Mouse (Mus musculus) neural tube, embryonic 14.5 days (tissue): ENCODE measurements around the gene Tmod2. TPM values are rescaled to one million over a fixed set of nuclear protein-coding genes. Genes with fewer than 3 reads are reported as not detected.
"Not testable (repeated sequence)": the region's sequence is repeated elsewhere in the genome, so short reads cannot be mapped to it uniquely, and the experiment has no call there.

Experiments used
- ATAC-seq: fragments of 200-750 bp; cut with Nextera tagmentation; 2 replicates; pipeline ENCODE4 v1.8.0; 2017; ENCODE audit warnings: low read depth, mild to moderate bottlenecking, moderate TSS enrichment, moderate library complexity
- H3K27ac ChIP-seq: fragments of 300-500 bp; sonication (generic); 2 replicates; pipeline ENCODE4 v1.5.1; 2014; ENCODE audit warnings: low read depth, mild to moderate bottlenecking, control low read depth, low read length, moderate library complexity, mixed read lengths
- H3K27me3 ChIP-seq: fragments of 300-500 bp; sonication (generic); 2 replicates; pipeline ENCODE4 v1.6.1; 2014; ENCODE audit warnings: low read length; ENCODE audit not compliant: control insufficient read depth, insufficient read depth
- H3K36me3 ChIP-seq: fragments of 300-500 bp; sonication (generic); 2 replicates; pipeline ENCODE4 v1.6.1; 2014; ENCODE audit warnings: low read length, mixed read lengths; ENCODE audit not compliant: control insufficient read depth, insufficient read depth
- H3K4me1 ChIP-seq: fragments of 300-500 bp; sonication (generic); 2 replicates; pipeline ENCODE4 v1.6.1; 2014; ENCODE audit warnings: low read length; ENCODE audit not compliant: control insufficient read depth, insufficient read depth
- H3K4me2 ChIP-seq: fragments of 300-500 bp; sonication (generic); 2 replicates; pipeline ENCODE4 v1.6.1; 2014; ENCODE audit warnings: mild to moderate bottlenecking, low read depth, low read length, control low read depth
- H3K4me3 ChIP-seq: fragments of 300-500 bp; sonication (generic); 2 replicates; pipeline ENCODE4 v1.5.1; 2014; ENCODE audit warnings: low read depth, low read length, control low read depth, mixed read lengths
- H3K9ac ChIP-seq: fragments of 300-500 bp; sonication (generic); replicated peaks from 2 replicates; pipeline ENCODE4 v1.6.1; 2014; ENCODE audit warnings: low read depth, mild to moderate bottlenecking, control low read depth, low read length, mixed read lengths
- H3K9me3 ChIP-seq: fragments of 300-500 bp; sonication (generic); 2 replicates; pipeline ENCODE4 v1.6.1; 2016; ENCODE audit warnings: low read length; ENCODE audit not compliant: control insufficient read depth
- WGBS: fragments of 180-500 bp; shearing (Covaris S2); extraction: QIAGEN DNeasy Blood & Tissue Kit; methylation state at CpG from one replicate; pipeline ENCODE4 v1.1.7; 2014; 5-methylcytosine and 5-hydroxymethylcytosine counted together
- polyA plus RNA-seq: library from polyadenylated mRNA; unstranded; fragments of >200 nt; fragmentation: Nextera tagmentation; extraction: Ambion mirVana; gene quantifications from 2 replicates; pipeline ENCODE4 v1.2.1, GENCODE M21; 2014

The Tmod2 gene
- polyA plus RNA-seq, 1 experiment from 2014 or later, result 265 TPM

- no peak for ATAC-seq
- Histone ChIP-seq H3K4me3 (no peak overlapping the region), H3K4me2 (no peak overlapping the region), H3K36me3 (no peaks in the 10 kb centered on the region), H3K27ac (no peak overlapping the region), H3K4me1 (no peaks in the 10 kb centered on the region), H3K9me3 (no peaks in the 10 kb centered on the region), H3K9ac (no peak overlapping the region), H3K27me3 (no peaks in the 10 kb centered on the region)
- 54% methylated on average over 10 of the region's 10 CpGs for WGBS
Measured at GRCm38 (mm10) chr9:75632111-75632510, 21.0 kb upstream of the Tmod2 start.

GRCm38 (mm10) chr9:75630823-75631454 lies 19.8 kb upstream of the Tmod2 start:
- H3K4me1 ChIP-seq, result no peaks in the 10 kb centered on the region
- no peak overlapping the region for H3K4me2 ChIP-seq
- no peak overlapping the region for H3K4me3 ChIP-seq
- H3K9ac ChIP-seq, result no peak overlapping the region
- no peaks in the 10 kb centered on the region for H3K9me3 ChIP-seq
- H3K27ac ChIP-seq, result no peak overlapping the region
- 85% methylated on average over 8 of the region's 8 CpGs for WGBS
- H3K36me3 ChIP-seq, result no peaks in the 10 kb centered on the region
- no peak for ATAC-seq
- no peaks in the 10 kb centered on the region for H3K27me3 ChIP-seq

- Histone ChIP-seq H3K4me1 (peaks cover 3% of the 10 kb centered on the region; the same call in 1 of the 2 replicates), H3K27me3 (no peaks in the 10 kb centered on the region; the same call in 1 of the 2 replicates), H3K27ac (peak overlapping the region; percentile 93), H3K36me3 (no peaks in the 10 kb centered on the region), H3K9me3 (no peaks in the 10 kb centered on the region), H3K4me3 (peak overlapping the region; percentile 57), H3K4me2 (peak overlapping the region; percentile 89), H3K9ac (peak overlapping the region; percentile 83)
- ATAC-seq, result no peak; the same call in 1 of the 2 replicates
- under 1% methylated on average over 14 of the region's 14 CpGs for WGBS
Measured at GRCm38 (mm10) chr9:75626308-75626604, 15.1 kb upstream of the Tmod2 start.

- H3K4me2 ChIP-seq, result peak within 1 kb of the TSS; percentile 89
- WGBS, result under 1% methylated on average over 60 of the region's 94 CpGs
- ATAC-seq, result peak; percentile 91
- peak within 1 kb of the TSS; percentile 83 for H3K9ac ChIP-seq
- peak within 1 kb of the TSS; percentile 93 for H3K27ac ChIP-seq
- H3K27me3 ChIP-seq, result no peaks in the 10 kb centered on the region; the same call in 1 of the 2 replicates
- H3K9me3 ChIP-seq, result no peaks in the 10 kb centered on the region
- H3K36me3 ChIP-seq, result no peaks in the 10 kb centered on the region
- peaks cover 3% of the 10 kb centered on the region; the same call in 1 of the 2 replicates for H3K4me1 ChIP-seq
- peak within 1 kb of the TSS; percentile 57 for H3K4me3 ChIP-seq
Measured at GRCm38 (mm10) chr9:75625556-75626307, 14.6 kb upstream of the Tmod2 start, which contains the start of gene Lysmd2. Gene Lysmd2 (plus strand): TSS chr9:75625741.

GRCm38 (mm10) chr9:75624983-75625555 lies 13.9 kb upstream of the Tmod2 start:
- Histone ChIP-seq H3K9ac (peak overlapping the region; percentile 83), H3K4me3 (peak overlapping the region; percentile 57), H3K27ac (peak overlapping the region; percentile 93), H3K4me1 (peaks cover 3% of the 10 kb centered on the region; the same call in 1 of the 2 replicates), H3K36me3 (no peaks in the 10 kb centered on the region), H3K9me3 (no peaks in the 10 kb centered on the region), H3K4me2 (peak overlapping the region; percentile 89), H3K27me3 (no peaks in the 10 kb centered on the region; the same call in 1 of the 2 replicates)
- 13% methylated on average over 18 of the region's 18 CpGs for WGBS
- peak; percentile 13 for ATAC-seq

- no peak overlapping the region for H3K9ac ChIP-seq
- no peak for ATAC-seq
- H3K27me3 ChIP-seq, result no peaks in the 10 kb centered on the region; the same call in 1 of the 2 replicates
- no peaks in the 10 kb centered on the region for H3K9me3 ChIP-seq
- no peaks in the 10 kb centered on the region for H3K36me3 ChIP-seq
- no peak overlapping the region for H3K4me2 ChIP-seq
- H3K27ac ChIP-seq, result no peak overlapping the region
- no peak overlapping the region for H3K4me3 ChIP-seq
- H3K4me1 ChIP-seq, result peaks cover 3% of the 10 kb centered on the region; the same call in 1 of the 2 replicates
- 87% methylated on average over 3 of the region's 3 CpGs for WGBS
Measured at GRCm38 (mm10) chr9:75621428-75621827, 10.3 kb upstream of the Tmod2 start.

- not testable (repeated sequence) for H3K4me1 ChIP-seq, H3K9ac ChIP-seq, H3K4me2 ChIP-seq, H3K36me3 ChIP-seq, ATAC-seq, H3K27me3 ChIP-seq, H3K9me3 ChIP-seq, H3K27ac ChIP-seq, H3K4me3 ChIP-seq
- WGBS, result 92% methylated on average over 2 of the region's 2 CpGs
Measured at GRCm38 (mm10) chr9:75619761-75620160, 8.6 kb upstream of the Tmod2 start.

- peak; percentile 38; the same call in 1 of the 2 replicates for ATAC-seq
- Histone ChIP-seq H3K27ac (no peak overlapping the region), H3K4me2 (no peak overlapping the region), H3K4me3 (no peak overlapping the region), H3K27me3 (no peaks in the 10 kb centered on the region), H3K9me3 (no peaks in the 10 kb centered on the region), H3K36me3 (no peaks in the 10 kb centered on the region), H3K9ac (no peak overlapping the region), H3K4me1 (no peaks in the 10 kb centered on the region)
- WGBS, result 79% methylated on average over 6 of the region's 6 CpGs
Measured at GRCm38 (mm10) chr9:75618836-75619400, 7.8 kb upstream of the Tmod2 start.
